Mouse (Mus musculus) MEL (cell line): Measurements from ENCODE around the gene Gnb5. TPM values are rescaled to one million over a fixed set of nuclear protein-coding genes. Genes with fewer than 3 reads are reported as not detected.

Experiments
- DNase-seq: peaks from one replicate; pipeline ENCODE4 v3.0.0; 2011; ENCODE audit warnings: low read depth, low spot score
- H3K27ac ChIP-seq: 2 replicates; pipeline ENCODE4 v1.5.1; 2012; ENCODE audit warnings: low read depth, mild to moderate bottlenecking, control low read depth, low read length, moderate library complexity; ENCODE audit not compliant: control insufficient read depth
- H3K27me3 ChIP-seq, 2 experiments: fragments of 150-350 bp in 1 of 2; sonication (generic) in 1 of 2; 2 replicates each; pipeline ENCODE4 v1.6.1; 2012; ENCODE audit warnings: low read length in 2 of 2, mild to moderate bottlenecking in 2 of 2, improper control_type of control experiment in 1 of 2, moderate library complexity in 1 of 2; ENCODE audit not compliant: insufficient read depth in 2 of 2, control insufficient read depth in 1 of 2
- H3K36me3 ChIP-seq, 2 experiments: 2 replicates each; pipeline ENCODE4 v1.6.1; 2012 to 2014; ENCODE audit warnings: low read length in 2 of 2, improper control_type of control experiment in 1 of 2, inconsistent platforms in 1 of 2, mild to moderate bottlenecking in 1 of 2; ENCODE audit not compliant: insufficient read depth in 2 of 2, control insufficient read depth in 1 of 2
- H3K4me1 ChIP-seq, 2 experiments: fragments of 150-350 bp in 1 of 2; sonication (generic) in 1 of 2; 2 replicates each; pipeline ENCODE4 v1.6.1; 2012; ENCODE audit warnings: low read length in 2 of 2, improper control_type of control experiment in 1 of 2, mild to moderate bottlenecking in 1 of 2; ENCODE audit not compliant: insufficient read depth in 2 of 2, control insufficient read depth in 1 of 2
- H3K4me3 ChIP-seq, 2 experiments: fragments of 150-350 bp in 1 of 2; sonication (generic) in 1 of 2; 2 replicates each; pipeline ENCODE4 v1.5.1; 2012; ENCODE audit warnings: low read depth in 2 of 2, low read length in 2 of 2, mild to moderate bottlenecking in 2 of 2, moderate library complexity in 2 of 2, control low read depth in 1 of 2, improper control_type of control experiment in 1 of 2; ENCODE audit not compliant: control insufficient read depth in 1 of 2, insufficient read depth in 1 of 2
- H3K79me2 ChIP-seq: 2 replicates; pipeline ENCODE4 v1.6.1; 2012; ENCODE audit warnings: mild to moderate bottlenecking, low read length, moderate library complexity; ENCODE audit not compliant: control insufficient read depth, poor library complexity, insufficient read depth
- H3K9ac ChIP-seq: 2 replicates; pipeline ENCODE4 v1.6.1; 2012; ENCODE audit warnings: low read depth, mild to moderate bottlenecking, control low read depth, low read length, moderate library complexity; ENCODE audit not compliant: control insufficient read depth, poor library complexity, severe bottlenecking
- H3K9me3 ChIP-seq: fragments of 150-350 bp; sonication (generic); replicated peaks from 2 replicates; pipeline ENCODE4 v1.6.1; 2012; ENCODE audit warnings: mild to moderate bottlenecking, low read length, improper control_type of control experiment, moderate library complexity; ENCODE audit not compliant: insufficient read depth
- BHLHE40 ChIP-seq: IDR thresholded peaks from 2 replicates; pipeline ENCODE4 v1.6.1; 2012; ENCODE audit warnings: low read depth, mild to moderate bottlenecking, inconsistent platforms, low read length, improper control_type of control experiment, borderline replicate concordance
- CHD2 ChIP-seq: IDR thresholded peaks from 2 replicates; pipeline ENCODE4 v1.6.1; 2011; ENCODE audit warnings: low read length, improper control_type of control experiment
- CTCF ChIP-seq, 3 experiments: IDR thresholded peaks in 2 of 3; conservative IDR thresholded peaks in 1 of 3; 2 replicates each; pipeline ENCODE4 v1.5.1; 2011 to 2012; ENCODE audit warnings: low read length in 3 of 3, low read depth in 2 of 3, mild to moderate bottlenecking in 2 of 3, improper control_type of control experiment in 1 of 3, inconsistent platforms in 1 of 3, mixed read lengths in 1 of 3, moderate library complexity in 1 of 3; ENCODE audit not compliant: control insufficient read depth in 1 of 3, insufficient read depth in 1 of 3, poor library complexity in 1 of 3, severe bottlenecking in 1 of 3
- ELF1 ChIP-seq: IDR thresholded peaks from 2 replicates; pipeline ENCODE4 v1.6.1; 2014; ENCODE audit warnings: low read depth, mild to moderate bottlenecking, inconsistent platforms, low read length, improper control_type of control experiment, moderate library complexity
- EP300 ChIP-seq, 2 experiments: IDR thresholded peaks; 2 replicates each; pipeline ENCODE4 v1.6.1; 2011; ENCODE audit warnings: improper control_type of control experiment in 2 of 2, low read length in 2 of 2, low read depth in 1 of 2, mild to moderate bottlenecking in 1 of 2
- GABPA ChIP-seq: IDR thresholded peaks from 2 replicates; pipeline ENCODE4 v1.6.1; 2012; ENCODE audit warnings: low read depth, mild to moderate bottlenecking, inconsistent platforms, low read length, improper control_type of control experiment, moderate library complexity
- GATA1 ChIP-seq: IDR thresholded peaks from 2 replicates; pipeline ENCODE4 v1.6.1; 2011; ENCODE audit warnings: low read depth, low read length, improper control_type of control experiment
- KAT2A ChIP-seq: conservative IDR thresholded peaks from 2 replicates; pipeline ENCODE4 v1.6.1; 2012; ENCODE audit warnings: low read depth, low read length, improper control_type of control experiment, inconsistent platforms
- MAX ChIP-seq: IDR thresholded peaks from 2 replicates; pipeline ENCODE4 v1.6.1; 2011; ENCODE audit warnings: low read length, improper control_type of control experiment
- MYB ChIP-seq: IDR thresholded peaks from 2 replicates; pipeline ENCODE4 v1.6.1; 2011; ENCODE audit warnings: mild to moderate bottlenecking, low read depth, low read length, improper control_type of control experiment
- RAD21 ChIP-seq: IDR thresholded peaks from 2 replicates; pipeline ENCODE4 v1.6.1; 2011; ENCODE audit warnings: mild to moderate bottlenecking, low read depth, low read length, improper control_type of control experiment
- RCOR1 ChIP-seq: IDR thresholded peaks from 2 replicates; pipeline ENCODE4 v1.6.1; 2012; ENCODE audit warnings: low read depth, mild to moderate bottlenecking, inconsistent platforms, low read length, improper control_type of control experiment
- SIN3A ChIP-seq: IDR thresholded peaks from 2 replicates; pipeline ENCODE4 v1.6.1; 2012; ENCODE audit warnings: low read length, improper control_type of control experiment, inconsistent platforms
- SMC3 ChIP-seq: IDR thresholded peaks from 2 replicates; pipeline ENCODE4 v1.6.1; 2011; ENCODE audit warnings: low read depth, low read length, improper control_type of control experiment
- USF2 ChIP-seq, 2 experiments: IDR thresholded peaks; 2 replicates each; pipeline ENCODE4 v1.6.1; 2011 to 2012; ENCODE audit warnings: improper control_type of control experiment in 2 of 2, low read length in 2 of 2, borderline replicate concordance in 1 of 2, inconsistent platforms in 1 of 2, low read depth in 1 of 2, mild to moderate bottlenecking in 1 of 2; ENCODE audit not compliant: insufficient read depth in 1 of 2
- ZC3H11A ChIP-seq: IDR thresholded peaks from 2 replicates; pipeline ENCODE4 v1.6.1; 2012; ENCODE audit warnings: low read depth, mild to moderate bottlenecking, inconsistent platforms, low read length, improper control_type of control experiment
- ZMIZ1 ChIP-seq: IDR thresholded peaks from 2 replicates; pipeline ENCODE4 v1.6.1; 2012; ENCODE audit warnings: low read depth, mild to moderate bottlenecking, inconsistent platforms, low read length, improper control_type of control experiment, moderate library complexity
- ZNF384 ChIP-seq: IDR thresholded peaks from 2 replicates; pipeline ENCODE4 v1.6.1; 2012; ENCODE audit warnings: low read depth, mild to moderate bottlenecking, inconsistent platforms, low read length, improper control_type of control experiment
- polyA plus RNA-seq, 2 experiments: library from polyadenylated mRNA; stranded (reverse) in 1 of 2; unstranded in 1 of 2; fragments of >175 nt in 1 of 2; fragments of >200 nt in 1 of 2; gene quantifications; 2 replicates each; pipeline versions ENCODE4 v1.2.1 to v1.2.4; 2012; ENCODE audit warnings: low replicate concordance in 2 of 2, low read depth in 1 of 2; ENCODE audit not compliant: insufficient read length in 2 of 2, insufficient read depth in 1 of 2, missing spikeins in 1 of 2
- total RNA-seq: library from RNA; depleted of rRNA; stranded (reverse); fragments of 300-350 nt; gene quantifications from 2 replicates; pipeline ENCODE4 v1.2.3, GENCODE M21; 2012

Gnb5 gene
- total and polyA plus RNA-seq, 3 experiments, result 4.0 to 6.5 TPM; not detected in 1

DNA sequence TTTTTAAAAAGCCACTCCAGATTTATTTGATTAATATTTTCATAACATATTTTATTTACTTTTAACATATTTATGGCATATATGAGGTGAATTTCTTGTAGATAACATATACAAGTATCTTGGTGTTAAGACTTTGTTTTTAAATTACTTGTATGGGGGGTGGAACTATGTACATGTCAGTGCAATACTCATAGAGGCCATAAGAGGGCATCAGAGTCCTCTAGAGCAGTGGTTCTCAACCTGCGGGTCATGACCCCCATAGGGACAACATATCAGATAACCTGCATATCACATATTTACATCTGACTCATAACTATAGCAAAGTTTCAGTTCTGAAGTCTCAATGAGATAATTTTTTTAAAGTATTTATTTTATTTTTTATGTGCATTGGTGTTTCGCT lies 6.7 kb upstream of the Gnb5 start:
- H3K4me3 ChIP-seq, result no peak overlapping the region
- TF ChIP-seq ZC3H11A (peak; percentile 69), SMC3 (peak; percentile 71), CTCF (IDR thresholded peaks at IDR 0.05 in 2 of 3, conservative IDR thresholded peaks at IDR 0.05 in 1 of 3; ENCODE audit: control insufficient read depth in 1 of 3, insufficient read depth in 1 of 3, low read depth in 2 of 3, low read length in 3 of 3, poor library complexity in 1 of 3, severe bottlenecking in 1 of 3) (peak; percentile 51 to 81 (median 81)), KAT2A (no peak), BHLHE40 (no peak), ZNF384 (no peak), RAD21 (peak; percentile 75), EP300 (IDR thresholded peaks at IDR 0.05; ENCODE audit: low read depth in 1 of 2, low read length in 2 of 2) (no peak), GABPA (no peak), MYB (no peak), CHD2 (no peak), SIN3A (no peak), GATA1 (peak; percentile 43; the same call in 1 of the 2 replicates), RCOR1 (no peak), ZMIZ1 (no peak)
- DNase-seq, result peak; percentile 68
- H3K36me3 ChIP-seq, result peaks cover 0 to 1% of the 10 kb centered on the region in 2 experiments; a peak in 1 of 4 replicates
- H3K79me2 ChIP-seq, result no peaks in the 10 kb centered on the region
- no peaks in the 10 kb centered on the region for H3K9me3 ChIP-seq
- no peak overlapping the region for H3K9ac ChIP-seq
- no peak overlapping the region for H3K27ac ChIP-seq
- H3K27me3 ChIP-seq, result peaks cover 2 to 3% of the 10 kb centered on the region in 2 experiments; a peak in 3 of 4 replicates
- peaks cover 0 to 5% of the 10 kb centered on the region in 2 experiments; a peak in 2 of 4 replicates for H3K4me1 ChIP-seq

DNA sequence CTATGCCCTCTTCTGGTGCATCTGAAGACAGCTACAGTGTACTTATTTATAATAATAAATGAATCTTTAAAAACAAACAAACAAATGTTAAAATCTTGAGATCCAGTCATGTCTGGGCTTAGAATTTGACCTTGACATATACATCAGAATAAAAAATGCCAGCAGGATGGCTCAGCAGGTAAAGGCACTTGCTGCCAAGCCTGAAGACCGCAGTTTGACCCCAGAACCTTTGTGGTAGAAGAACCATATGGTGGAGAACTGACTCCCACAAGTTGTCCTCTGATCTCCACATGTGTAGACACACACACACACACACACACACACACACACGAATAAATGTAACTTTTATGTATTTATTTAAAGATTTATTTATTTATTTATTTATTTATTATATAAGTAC lies 3.1 kb upstream of the Gnb5 start:
- no peaks in the 10 kb centered on the region for H3K79me2 ChIP-seq
- peaks cover 0 to 3% of the 10 kb centered on the region in 2 experiments; a peak in 1 of 4 replicates for H3K4me1 ChIP-seq
- H3K9me3 ChIP-seq, result no peaks in the 10 kb centered on the region
- TF ChIP-seq CTCF (IDR thresholded peaks at IDR 0.05 in 2 of 3, conservative IDR thresholded peaks at IDR 0.05 in 1 of 3; ENCODE audit: control insufficient read depth in 1 of 3, insufficient read depth in 1 of 3, low read depth in 2 of 3, low read length in 3 of 3, poor library complexity in 1 of 3, severe bottlenecking in 1 of 3), result no peak
- TF ChIP-seq ELF1, result no peak
- no peak for TF ChIP-seq MAX
- no peak for TF ChIP-seq SMC3
- TF ChIP-seq SIN3A, result no peak
- TF ChIP-seq USF2 (IDR thresholded peaks at IDR 0.05; ENCODE audit: borderline replicate concordance in 1 of 2, insufficient read depth in 1 of 2, low read depth in 1 of 2, low read length in 2 of 2), result no peak
- no peak for TF ChIP-seq EP300 (IDR thresholded peaks at IDR 0.05; ENCODE audit: low read depth in 1 of 2, low read length in 2 of 2)
- H3K4me3 ChIP-seq, result no peak overlapping the region
- H3K36me3 ChIP-seq, result peaks cover 0 to 3% of the 10 kb centered on the region in 2 experiments; a peak in 1 of 4 replicates
- H3K27ac ChIP-seq, result no peak overlapping the region
- H3K9ac ChIP-seq, result no peak overlapping the region
- H3K27me3 ChIP-seq, result peaks cover 1 to 5% of the 10 kb centered on the region in 2 experiments; a peak in 2 of 4 replicates
- no peak for DNase-seq
